Mouse (Mus musculus) CH12.LX (cell line): ENCODE data around the gene Nrp2. TPM values are rescaled to one million over a fixed set of nuclear protein-coding genes. Genes with fewer than 3 reads are reported as not detected.

ENCODE experiments used
- DNase-seq: peaks from one replicate; pipeline ENCODE4 v3.0.0-alpha.2; 2013; ENCODE audit errors: extremely low read depth
- H3K27ac ChIP-seq: 2 replicates; pipeline ENCODE4 v1.5.1; 2012; ENCODE audit warnings: low read depth, mild to moderate bottlenecking, control low read depth, moderate library complexity; ENCODE audit not compliant: insufficient read depth
- H3K27me3 ChIP-seq: replicated peaks from 2 replicates; pipeline ENCODE3; 2012; ENCODE audit warnings: inconsistent platforms
- H3K36me3 ChIP-seq, 2 experiments: replicated peaks in 1 of 2; 2 replicates each; pipeline versions ENCODE3 to v1.6.1; 2012; ENCODE audit warnings: inconsistent platforms in 1 of 2, low read length in 1 of 2, mild to moderate bottlenecking in 1 of 2, mixed read lengths in 1 of 2, moderate library complexity in 1 of 2; ENCODE audit not compliant: control insufficient read depth in 1 of 2, insufficient read depth in 1 of 2
- H3K4me1 ChIP-seq, 2 experiments: 2 replicates each; pipeline ENCODE4 v1.6.1; 2012; ENCODE audit warnings: inconsistent platforms in 1 of 2, moderate library complexity in 1 of 2; ENCODE audit not compliant: insufficient read depth in 2 of 2, control insufficient read depth in 1 of 2
- H3K4me2 ChIP-seq: 2 replicates; pipeline ENCODE4 v1.6.1; 2012; ENCODE audit warnings: low read depth, mild to moderate bottlenecking, control low read depth; ENCODE audit not compliant: poor library complexity, insufficient read depth, severe bottlenecking
- H3K4me3 ChIP-seq, 3 experiments: fragments of 150-350 bp in 1 of 3; sonication (generic) in 1 of 3; replicated peaks in 1 of 3; 2 replicates each; pipeline versions ENCODE3 to v1.5.1; 2011 to 2012; ENCODE audit warnings: low read depth in 2 of 3, low read length in 2 of 3, mild to moderate bottlenecking in 2 of 3, moderate library complexity in 2 of 3, control low read depth in 1 of 3, improper control_type of control experiment in 1 of 3, inconsistent platforms in 1 of 3, mixed read lengths in 1 of 3; ENCODE audit not compliant: poor library complexity in 1 of 3
- H3K79me2 ChIP-seq: replicated peaks from 2 replicates; pipeline ENCODE4 v1.6.1; 2012; ENCODE audit warnings: mild to moderate bottlenecking, moderate library complexity; ENCODE audit not compliant: control insufficient read depth, poor library complexity, insufficient read depth, severe bottlenecking; ENCODE audit errors: extremely low read depth
- H3K9ac ChIP-seq: 2 replicates; pipeline ENCODE4 v1.6.1; 2012; ENCODE audit warnings: low read depth, mild to moderate bottlenecking, control low read depth, moderate library complexity; ENCODE audit not compliant: insufficient read depth
- H3K9me3 ChIP-seq: replicated peaks from 2 replicates; pipeline ENCODE3; 2012; ENCODE audit warnings: low read length, inconsistent platforms, mixed read lengths
- CTCF ChIP-seq, 2 experiments: IDR thresholded peaks in 1 of 2; conservative IDR thresholded peaks in 1 of 2; 2 replicates each; pipeline ENCODE4 v1.5.1; 2011 to 2012; ENCODE audit warnings: low read depth in 2 of 2, low read length in 2 of 2, improper control_type of control experiment in 1 of 2, inconsistent platforms in 1 of 2, mild to moderate bottlenecking in 1 of 2, moderate library complexity in 1 of 2
- ETS1 ChIP-seq: conservative IDR thresholded peaks from 2 replicates; pipeline ENCODE4 v1.6.1; 2012; ENCODE audit warnings: low read depth, mild to moderate bottlenecking, inconsistent platforms, low read length, improper control_type of control experiment, moderate library complexity
- JUN ChIP-seq: IDR thresholded peaks from 2 replicates; pipeline ENCODE4 v1.6.1; 2011; ENCODE audit warnings: low read depth, mild to moderate bottlenecking, low read length, improper control_type of control experiment, moderate library complexity; ENCODE audit not compliant: insufficient read depth
- JUND ChIP-seq: conservative IDR thresholded peaks from 2 replicates; pipeline ENCODE4 v1.6.1; 2011; ENCODE audit warnings: low read depth, low read length, improper control_type of control experiment
- KAT2A ChIP-seq: IDR thresholded peaks from 2 replicates; pipeline ENCODE4 v1.6.1; 2012; ENCODE audit warnings: low read length, improper control_type of control experiment, inconsistent platforms; ENCODE audit not compliant: insufficient replicate concordance
- MAFK ChIP-seq: IDR thresholded peaks from 2 replicates; pipeline ENCODE4 v1.6.1; 2011; ENCODE audit warnings: low read length, improper control_type of control experiment; ENCODE audit not compliant: insufficient replicate concordance
- MAZ ChIP-seq: IDR thresholded peaks from 2 replicates; pipeline ENCODE4 v1.6.1; 2012; ENCODE audit warnings: low read depth, mild to moderate bottlenecking, inconsistent platforms, low read length, improper control_type of control experiment, moderate library complexity
- MEF2A ChIP-seq: IDR thresholded peaks from 2 replicates; pipeline ENCODE4 v1.6.1; 2014; ENCODE audit warnings: low read depth, mild to moderate bottlenecking, inconsistent platforms, low read length, improper control_type of control experiment, borderline replicate concordance
- NRF1 ChIP-seq: IDR thresholded peaks from 2 replicates; pipeline ENCODE4 v1.6.1; 2014; ENCODE audit warnings: low read depth, mild to moderate bottlenecking, inconsistent platforms, low read length, improper control_type of control experiment, moderate library complexity
- PAX5 ChIP-seq: IDR thresholded peaks from 2 replicates; pipeline ENCODE4 v1.6.1; 2012; ENCODE audit warnings: low read length, inconsistent platforms, mixed read lengths
- POLR2A ChIP-seq: IDR thresholded peaks from 2 replicates; pipeline ENCODE4 v1.6.1; 2011; ENCODE audit warnings: low read depth, mild to moderate bottlenecking, improper control_type of control experiment, low read length
- POLR2AphosphoS2 ChIP-seq: IDR thresholded peaks from 2 replicates; pipeline ENCODE4 v1.6.1; 2011; ENCODE audit warnings: low read depth, low read length, improper control_type of control experiment
- RAD21 ChIP-seq: IDR thresholded peaks from 2 replicates; pipeline ENCODE4 v1.6.1; 2011; ENCODE audit warnings: low read depth, mild to moderate bottlenecking, low read length, improper control_type of control experiment, moderate library complexity
- SIN3A ChIP-seq: IDR thresholded peaks from 2 replicates; pipeline ENCODE4 v1.6.1; 2012; ENCODE audit warnings: low read length, improper control_type of control experiment, inconsistent platforms
- TBP ChIP-seq: conservative IDR thresholded peaks from 2 replicates; pipeline ENCODE4 v1.6.1; 2011; ENCODE audit warnings: low read depth, low read length, improper control_type of control experiment
- USF2 ChIP-seq: conservative IDR thresholded peaks from 2 replicates; pipeline ENCODE4 v1.6.1; 2011; ENCODE audit warnings: low read depth, low read length, improper control_type of control experiment
- ZC3H11A ChIP-seq: IDR thresholded peaks from 2 replicates; pipeline ENCODE4 v1.6.1; 2012; ENCODE audit warnings: low read depth, mild to moderate bottlenecking, inconsistent platforms, low read length, improper control_type of control experiment
- ZNF384 ChIP-seq: IDR thresholded peaks from 2 replicates; pipeline ENCODE4 v1.6.1; 2012; ENCODE audit warnings: low read depth, low read length, improper control_type of control experiment, inconsistent platforms
- dilution Hi-C: fragments of 300-500 bp; cut with MboI; formaldehyde crosslinking; loops from 2 replicates; pipeline ENCODE4 v1.14.3; 2020; ENCODE audit warnings: low sequenced_read_pairs; ENCODE audit not compliant: extremely low pct_unique_long_range_greater_than_20kb, extremely low pct_ligation_motif_present
- in situ Hi-C: fragments of 300-500 bp; cut with MboI; formaldehyde crosslinking; loops from 3 replicates; pipeline ENCODE4 v1.14.3; 2019; ENCODE audit warnings: low sequenced_read_pairs, low pct_ligation_motif_present, low pct_unique_long_range_greater_than_20kb, mixed read lengths
- polyA plus RNA-seq: library from polyadenylated mRNA; unstranded; fragments of >175 nt; gene quantifications from 2 replicates; pipeline ENCODE4 v1.2.1, GENCODE M21; 2012; ENCODE audit warnings: low read depth; ENCODE audit not compliant: insufficient read length
- total RNA-seq, 2 experiments: library from RNA; depleted of rRNA; stranded (reverse); fragments of 300-350 nt in 1 of 2; fragments of >200 nt in 1 of 2; gene quantifications; 2 replicates each; pipeline ENCODE4 v1.2.3; 2012 to 2014

Gene Nrp2
- total and polyA plus RNA-seq, 3 experiments: 16.4 to 24.4 (median 17.3) TPM

DNA sequence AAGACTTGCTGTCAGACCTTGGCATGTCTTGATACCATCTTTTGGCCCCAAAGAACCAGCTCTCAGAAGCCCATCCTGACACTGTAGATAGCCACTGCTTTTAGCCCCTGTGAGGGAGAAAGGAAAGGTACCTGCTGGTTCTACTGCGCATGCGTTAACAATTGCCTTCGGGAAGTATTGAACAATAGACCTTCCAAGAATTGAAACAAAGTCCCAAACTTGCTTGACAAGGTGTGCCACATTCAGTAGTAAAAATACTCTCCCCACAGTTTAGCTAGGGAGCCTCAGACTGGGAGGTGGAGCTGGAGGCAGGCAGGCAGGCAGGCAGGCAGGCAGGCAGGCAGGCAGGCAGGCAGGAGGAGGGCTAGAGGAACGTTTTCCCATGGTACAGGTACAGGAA is 69.3 kb downstream of the Nrp2 start:
- dilution Hi-C loops: no loop called here
- TF ChIP-seq SIN3A (no peak), POLR2A (no peak), USF2 (no peak), POLR2AphosphoS2 (no peak), ZC3H11A (no peak), MEF2A (no peak), ZNF384 (no peak), JUND (no peak), PAX5 (no peak), NRF1 (no peak), MAZ (no peak), KAT2A (no peak)
- Histone ChIP-seq H3K9ac (no peak overlapping the region), H3K27me3 (no peaks in the 10 kb centered on the region), H3K79me2 (no peaks in the 10 kb centered on the region), H3K4me1 (peaks cover 9 to 46% of the 10 kb centered on the region in 2 experiments), H3K4me2 (no peak overlapping the region), H3K36me3 (peaks cover 27 to 71% of the 10 kb centered on the region in 2 experiments), H3K27ac (no peak overlapping the region), H3K9me3 (no peaks in the 10 kb centered on the region), H3K4me3 (no peak overlapping the region)
- no peak for DNase-seq
- in situ Hi-C loops: no loop called here

GRCm38 (mm10) chr1:62773105-62773920 is 70.2 kb downstream of the Nrp2 start:
- Histone ChIP-seq H3K9me3 (no peaks in the 10 kb centered on the region), H3K79me2 (no peaks in the 10 kb centered on the region), H3K4me2 (no peak overlapping the region), H3K27ac (no peak overlapping the region), H3K27me3 (no peaks in the 10 kb centered on the region), H3K9ac (no peak overlapping the region), H3K4me3 (no peak overlapping the region), H3K36me3 (peaks cover 22 to 67% of the 10 kb centered on the region in 2 experiments)
- in situ Hi-C loops: no loop called here
- DNase-seq: peak; percentile 20
- TF ChIP-seq CTCF (conservative IDR thresholded peaks at IDR 0.05 in 1 of 2, IDR thresholded peaks at IDR 0.05 in 1 of 2; ENCODE audit: low read depth in 2 of 2, low read length in 2 of 2) (no peak), JUN (no peak), TBP (no peak), MEF2A (no peak), PAX5 (no peak), KAT2A (no peak), JUND (no peak), ETS1 (no peak), RAD21 (no peak), MAFK (no peak)
- TF ChIP-seq, all 38 proteins: peak for 0
- dilution Hi-C loops: no loop called here
- H3K4me1 ChIP-seq: peaks cover 9 to 46% of the 10 kb centered on the region in 2 experiments
